Mouse (Mus musculus) lung, embryonic 16.5 days (tissue): ENCODE measurements around the gene Edc3. TPM values are rescaled to one million over a fixed set of nuclear protein-coding genes. Genes with fewer than 3 reads are reported as not detected.

Source experiments
- ATAC-seq: fragments of 200-750 bp; cut with Nextera tagmentation; 2 replicates; pipeline ENCODE4 v1.8.0; 2017; ENCODE audit warnings: low read depth, mild to moderate bottlenecking, moderate library complexity
- H3K27ac ChIP-seq: fragments of 300-500 bp; sonication (generic); 2 replicates; pipeline ENCODE4 v1.5.1; 2014; ENCODE audit warnings: mild to moderate bottlenecking, control low read depth, low read length
- H3K27me3 ChIP-seq: fragments of 300-500 bp; sonication (generic); 2 replicates; pipeline ENCODE4 v1.6.1; 2014; ENCODE audit warnings: low read depth, low read length, mixed read lengths; ENCODE audit not compliant: control insufficient read depth, insufficient read depth
- H3K36me3 ChIP-seq: fragments of 300-500 bp; sonication (generic); 2 replicates; pipeline ENCODE4 v1.6.1; 2014; ENCODE audit warnings: low read length; ENCODE audit not compliant: control insufficient read depth, insufficient read depth
- H3K4me1 ChIP-seq: fragments of 300-500 bp; sonication (generic); replicated peaks from 2 replicates; pipeline ENCODE4 v1.6.1; 2014; ENCODE audit warnings: low read length, mixed read lengths; ENCODE audit not compliant: control insufficient read depth, insufficient read depth
- H3K4me2 ChIP-seq: fragments of 300-500 bp; sonication (generic); 2 replicates; pipeline ENCODE4 v1.6.1; 2014; ENCODE audit warnings: low read depth, low read length, control low read depth
- H3K4me3 ChIP-seq: fragments of 300-500 bp; sonication (generic); 2 replicates; pipeline ENCODE4 v1.5.1; 2014; ENCODE audit warnings: mild to moderate bottlenecking, low read length, control low read depth
- H3K9ac ChIP-seq: fragments of 300-500 bp; sonication (generic); 2 replicates; pipeline ENCODE4 v1.6.1; 2014; ENCODE audit warnings: low read length, control low read depth
- H3K9me3 ChIP-seq: fragments of 300-500 bp; sonication (generic); 2 replicates; pipeline ENCODE4 v1.6.1; 2016; ENCODE audit warnings: low read length; ENCODE audit not compliant: control insufficient read depth
- WGBS: fragments of 180-500 bp; shearing (Covaris S2); extraction: QIAGEN DNeasy Blood & Tissue Kit; methylation state at CpG from one replicate; pipeline ENCODE4 v1.1.7; 2014; 5-methylcytosine and 5-hydroxymethylcytosine counted together
- polyA plus RNA-seq: library from polyadenylated mRNA; unstranded; fragments of >200 nt; fragmentation: Nextera tagmentation; extraction: Ambion mirVana; gene quantifications from 2 replicates; pipeline ENCODE4 v1.2.1, GENCODE M21; 2015

Edc3 gene
- polyA plus RNA-seq, 1 experiment from 2014 or later, result 31.1 TPM

- ATAC-seq, result no peak
- Histone ChIP-seq H3K36me3 (no peaks in the 10 kb centered on the region), H3K27ac (no peak overlapping the region), H3K9ac (no peak overlapping the region), H3K4me2 (no peak overlapping the region), H3K4me3 (no peak overlapping the region), H3K9me3 (no peaks in the 10 kb centered on the region), H3K4me1 (peaks cover 14% of the 10 kb centered on the region), H3K27me3 (no peaks in the 10 kb centered on the region)
- 56% methylated on average over 9 of the region's 9 CpGs for WGBS
Measured at GRCm38 (mm10) chr9:57800325-57800975, 92.1 kb downstream of the Edc3 start.

Other genes starting within 250 kb of the Edc3 start
- 6.2 and 7.0 TPM in 2 replicates for gene Scamp5, start 240.5 kb upstream of the Edc3 start, polyA plus RNA-seq
- 2.1 TPM in 2 replicates for gene Rpp25, start 204.5 kb upstream of the Edc3 start, polyA plus RNA-seq
- gene Cox5a, start 187.3 kb upstream of the Edc3 start, polyA plus RNA-seq, result 448 and 496 TPM in 2 replicates
- gene Fam219b, start 171.0 kb upstream of the Edc3 start, polyA plus RNA-seq, result 18.3 and 19.0 TPM in 2 replicates
- 38.6 and 40.9 TPM in 2 replicates for gene Mpi, start 155.8 kb upstream of the Edc3 start, polyA plus RNA-seq
- 66.9 and 70.3 TPM in 2 replicates for gene Scamp2, start 147.6 kb upstream of the Edc3 start, polyA plus RNA-seq
- 17.3 and 17.9 TPM in 2 replicates for gene Ulk3, start 119.1 kb upstream of the Edc3 start, polyA plus RNA-seq
- not detected in 2 replicates for gene Cplx3, start 102.3 kb upstream of the Edc3 start, polyA plus RNA-seq
- gene Lman1l, start 87.8 kb upstream of the Edc3 start, polyA plus RNA-seq, result not detected in 2 replicates
- 25.5 and 27.8 TPM in 2 replicates for gene Csk, start 54.9 kb upstream of the Edc3 start, polyA plus RNA-seq
- not detected in 2 replicates for gene Cyp1a2, start 24.8 kb upstream of the Edc3 start, polyA plus RNA-seq
- 0.13 TPM in 1 of 2 replicates, not detected in the other for gene Cyp1a1, start 20.6 kb upstream of the Edc3 start, polyA plus RNA-seq
- gene Clk3, start 57.3 kb downstream of the Edc3 start, polyA plus RNA-seq, result 76.6 and 89.5 TPM in 2 replicates
- 4.3 and 4.9 TPM in 2 replicates for gene Arid3b, start 128.3 kb downstream of the Edc3 start, polyA plus RNA-seq
- 105 and 112 TPM in 2 replicates for gene Ubl7, start 202.4 kb downstream of the Edc3 start, polyA plus RNA-seq
- 0.74 and 0.93 TPM in 2 replicates for gene Sema7a, start 231.6 kb downstream of the Edc3 start, polyA plus RNA-seq